Mouse (Mus musculus): ENCODE results near the gene Cwc22.

GRCm38 (mm10) chr2:77869729-77870280 is 76.4 kb downstream of the Cwc22 start:
- TF ChIP-seq CTCF (IDR thresholded peaks at IDR 0.05; ENCODE audit: low read depth, low read length) (no peak), POLR2A (IDR thresholded peaks at IDR 0.05; ENCODE audit: borderline replicate concordance, low read depth, low read length) (no peak)

Measured in bone marrow macrophage, adult 2 months (primary cell).